Mouse (Mus musculus) liver, embryonic 13.5 days (tissue): ENCODE measurements at regions not wholly inside any gene's neighbourhood (a gene's known extent, or its start where the extent isn't known, plus 50 kb on each side); places are given as distances from the start of the nearest gene placed in this dataset.

Experiments
- ATAC-seq: fragments of 200-750 bp; cut with Nextera tagmentation; 2 replicates; pipeline ENCODE4 v1.8.0; 2017; ENCODE audit warnings: low read depth, mild to moderate bottlenecking, moderate number of reproducible peaks, moderate library complexity
- DNase-seq: peaks from one replicate; pipeline ENCODE4 v3.0.0; 2022
- H3K27ac ChIP-seq: fragments of 300-500 bp; sonication (generic); 2 replicates; pipeline ENCODE4 v1.5.1; 2015; ENCODE audit warnings: moderate library complexity, mild to moderate bottlenecking, inconsistent platforms
- H3K27me3 ChIP-seq: fragments of 300-500 bp; sonication (generic); 2 replicates; pipeline ENCODE4 v1.6.1; 2015; ENCODE audit warnings: mild to moderate bottlenecking, inconsistent platforms
- H3K36me3 ChIP-seq: fragments of 300-500 bp; sonication (generic); 2 replicates; pipeline ENCODE4 v1.6.1; 2015; ENCODE audit warnings: mild to moderate bottlenecking, inconsistent platforms
- H3K4me1 ChIP-seq: fragments of 300-500 bp; sonication (generic); replicated peaks from 2 replicates; pipeline ENCODE4 v1.6.1; 2015; ENCODE audit warnings: inconsistent platforms
- H3K4me2 ChIP-seq: fragments of 300-500 bp; sonication (generic); 2 replicates; pipeline ENCODE4 v1.6.1; 2015; ENCODE audit warnings: inconsistent platforms, mild to moderate bottlenecking, moderate library complexity
- H3K4me3 ChIP-seq: fragments of 300-500 bp; sonication (generic); replicated peaks from 2 replicates; pipeline ENCODE4 v1.5.1; 2015; ENCODE audit warnings: mild to moderate bottlenecking, inconsistent platforms
- H3K9ac ChIP-seq: fragments of 300-500 bp; sonication (generic); 2 replicates; pipeline ENCODE4 v1.6.1; 2015; ENCODE audit warnings: mild to moderate bottlenecking, inconsistent platforms
- H3K9me3 ChIP-seq: fragments of 300-500 bp; sonication (generic); replicated peaks from 2 replicates; pipeline ENCODE4 v1.6.1; 2016; ENCODE audit warnings: inconsistent platforms
- WGBS: fragments of 180-500 bp; shearing (Covaris S2); methylation state at CpG from one replicate; pipeline ENCODE4 v1.1.7; 2015; ENCODE audit not compliant: insufficient replicate concordance; 5-methylcytosine and 5-hydroxymethylcytosine counted together

GRCm38 (mm10) chr15:67227456-67228164 is 726.9 kb upstream of the Lrrc6 start:
- no peak for DNase-seq
- H3K4me1 ChIP-seq, result no peaks in the 10 kb centered on the region
- 63% methylated on average over 7 of the region's 7 CpGs for WGBS
- no peak for ATAC-seq
- H3K9me3 ChIP-seq, result no peaks in the 10 kb centered on the region
- H3K27me3 ChIP-seq, result no peaks in the 10 kb centered on the region
- H3K9ac ChIP-seq, result no peak overlapping the region
- no peak overlapping the region for H3K4me3 ChIP-seq
- H3K27ac ChIP-seq, result no peak overlapping the region
- H3K36me3 ChIP-seq, result no peaks in the 10 kb centered on the region
- H3K4me2 ChIP-seq, result no peak overlapping the region

- no peaks in the 10 kb centered on the region for H3K9me3 ChIP-seq
- ATAC-seq (no peak), DNase-seq (no peak)
- H3K4me2 ChIP-seq, result no peak overlapping the region
- 65% methylated on average over 9 of the region's 9 CpGs for WGBS
- no peaks in the 10 kb centered on the region for H3K27me3 ChIP-seq
- no peaks in the 10 kb centered on the region for H3K36me3 ChIP-seq
- H3K4me1 ChIP-seq, result no peaks in the 10 kb centered on the region
- no peak overlapping the region for H3K4me3 ChIP-seq
- H3K27ac ChIP-seq, result no peak overlapping the region
- no peak overlapping the region for H3K9ac ChIP-seq
Observed at GRCm38 (mm10) chr15:67226900-67227299, 726.2 kb upstream of the Lrrc6 start.
